In the genomic region with DNA sequence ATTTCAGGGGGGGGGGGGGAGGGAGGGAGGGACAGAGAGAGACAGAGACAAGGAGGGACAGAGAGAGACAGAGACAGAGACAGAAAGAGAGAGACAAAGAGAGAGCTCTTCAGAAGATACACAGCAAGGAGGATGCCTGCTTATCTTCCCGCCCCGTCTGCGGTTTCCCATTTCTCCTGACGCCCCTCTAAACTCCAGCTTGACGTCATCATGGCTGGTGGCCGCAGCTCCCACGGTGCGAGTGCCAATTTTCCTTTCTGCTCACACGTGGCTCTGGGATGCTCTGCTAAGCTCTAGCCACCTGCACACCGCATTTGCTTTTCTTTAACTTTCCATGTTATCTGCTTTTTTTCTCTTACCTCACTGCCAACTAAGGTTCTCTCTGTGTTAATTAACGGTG, we compare ENCODE assay signal across 10 mouse cellular contexts.
DNase-seq lines count a peak whose midpoint lies in the region; ATAC-seq and TF ChIP-seq lines count a peak whose summit lies in the region.
"Had no signal": no experiment of that assay in that cellular context is flagged by ENCODE, and none has a peak within 500 bp of the region (broad histone marks: within the 10 kb centered on the region; RNA-seq: fewer than 3 reads in every experiment).

No protein-coding gene starts in this region.

- no peak for TF ChIP-seq CTCF in G1E (IDR thresholded peaks at IDR 0.05; ENCODE audit: low read depth, low read length)
- TF ChIP-seq CTCF in layer of hippocampus, adult 2 months (conservative IDR thresholded peaks at IDR 0.05): no peak

- WGBS in hindbrain, embryonic 10.5 days: 58% methylated on average over 11 of the region's 11 CpGs
- 72% methylated on average over 11 of the region's 11 CpGs for WGBS in hindbrain, embryonic 11.5 days
- WGBS in intestine, embryonic 16.5 days: 36% methylated on average over 11 of the region's 11 CpGs

- no peak overlapping the region for H3K4me2 ChIP-seq in hindbrain, embryonic 11.5 days (replicated peaks; ENCODE audit: low read depth, low read length)
- H3K4me2 ChIP-seq in intestine, embryonic 16.5 days (ENCODE audit: low read depth, low read length): no peak overlapping the region

- ATAC-seq in hindbrain, embryonic 11.5 days (ENCODE audit: low FRiP score): no peak
- peak; percentile 69 for ATAC-seq in G1E (ENCODE audit: extremely low read depth, insufficient number of reproducible peaks, low FRiP score, poor library complexity, severe bottlenecking)
- ATAC-seq in granulocyte monocyte progenitor cell, adult 5-6 weeks (replicated peaks; ENCODE audit: poor library complexity, severe bottlenecking): peak; percentile 52
- ATAC-seq in intestine, embryonic 16.5 days: 0 out of 2 replicates have a peak, but pooled peaks have one; percentile 52

- H3K36me3 ChIP-seq in hindbrain, embryonic 10.5 days: no peaks in the 10 kb centered on the region
- H3K36me3 ChIP-seq in hindbrain, embryonic 11.5 days (ENCODE audit: control insufficient read depth, insufficient read depth, low read length): no peaks in the 10 kb centered on the region
- peaks cover 23% of the 10 kb centered on the region for H3K36me3 ChIP-seq in G1E (replicated peaks)
- no peaks in the 10 kb centered on the region for H3K36me3 ChIP-seq in intestine, embryonic 16.5 days (ENCODE audit: control insufficient read depth, insufficient read depth, low read length)

- peaks cover 43% of the 10 kb centered on the region for H3K4me1 ChIP-seq in hindbrain, embryonic 10.5 days (replicated peaks)
- 0 out of 2 replicates have a peak, but pooled peaks cover 2% of the 10 kb centered on the region for H3K4me1 ChIP-seq in hindbrain, embryonic 11.5 days (replicated peaks; ENCODE audit: control insufficient read depth, insufficient read depth, low read length)
- peaks cover 70% of the 10 kb centered on the region for H3K4me1 ChIP-seq in G1E (ENCODE audit: insufficient read depth, low read depth, low read length)
- 0 out of 2 replicates have a peak, but pooled peaks cover 8% of the 10 kb centered on the region for H3K4me1 ChIP-seq in intestine, embryonic 16.5 days (ENCODE audit: control insufficient read depth, insufficient read depth, low read length)

- H3K4me3 ChIP-seq in hindbrain, embryonic 10.5 days: no peak overlapping the region
- no peak overlapping the region for H3K4me3 ChIP-seq in hindbrain, embryonic 11.5 days (ENCODE audit: low read depth, low read length)
- H3K4me3 ChIP-seq in G1E (ENCODE audit: low read depth, low read length): peak overlapping the region; percentile 58; the same call in 1 of the 2 replicates
- no peak overlapping the region for H3K4me3 ChIP-seq in intestine, embryonic 16.5 days (ENCODE audit: low read length)
- no peak overlapping the region for H3K4me3 ChIP-seq in layer of hippocampus, adult 2 months

- H3K9ac ChIP-seq in hindbrain, embryonic 11.5 days (ENCODE audit: low read depth, low read length): no peak overlapping the region
- no peak overlapping the region; the same call in 1 of the 2 replicates for H3K9ac ChIP-seq in intestine, embryonic 16.5 days (ENCODE audit: low read depth, low read length)

- H3K27ac ChIP-seq in hindbrain, embryonic 10.5 days: 0 out of 2 replicates have a peak overlapping the region, but pooled peaks have one; percentile 60
- no peak overlapping the region for H3K27ac ChIP-seq in hindbrain, embryonic 11.5 days (ENCODE audit: low read depth, low read length)
- no peak overlapping the region for H3K27ac ChIP-seq in intestine, embryonic 16.5 days (ENCODE audit: low read length)
- H3K27ac ChIP-seq in layer of hippocampus, adult 2 months: no peak overlapping the region

- peaks cover 5% of the 10 kb centered on the region; the same call in 1 of the 2 replicates for H3K9me3 ChIP-seq in hindbrain, embryonic 10.5 days
- H3K9me3 ChIP-seq in hindbrain, embryonic 11.5 days (ENCODE audit: control insufficient read depth, low read length): no peaks in the 10 kb centered on the region
- H3K9me3 ChIP-seq in G1E (replicated peaks): peaks cover 11% of the 10 kb centered on the region
- H3K9me3 ChIP-seq in intestine, embryonic 16.5 days (ENCODE audit: control insufficient read depth, low read length): peaks cover 4% of the 10 kb centered on the region; the same call in 1 of the 2 replicates

- no peaks in the 10 kb centered on the region for H3K27me3 ChIP-seq in hindbrain, embryonic 10.5 days (ENCODE audit: insufficient read depth, poor library complexity, severe bottlenecking)
- no peaks in the 10 kb centered on the region for H3K27me3 ChIP-seq in hindbrain, embryonic 11.5 days (ENCODE audit: control insufficient read depth, insufficient read depth, low read length)
- no peaks in the 10 kb centered on the region for H3K27me3 ChIP-seq in G1E (ENCODE audit: insufficient read depth, low read length)
- no peaks in the 10 kb centered on the region for H3K27me3 ChIP-seq in intestine, embryonic 16.5 days (replicated peaks; ENCODE audit: control insufficient read depth, insufficient read depth, low read length)

- DNase-seq in hindbrain, embryonic 10.5 days (ENCODE audit: low spot score): no peak
- no peak for DNase-seq in hindbrain, embryonic 11.5 days (ENCODE audit: low spot score)
- peak; percentile 47 for DNase-seq in G1E (ENCODE audit: low spot score)
- DNase-seq in retina, postnatal 1 day: no peak
- DNase-seq in layer of hippocampus, adult 2 months (ENCODE audit: low spot score in 2 of 2): no peak
- DNase-seq in right cerebral cortex, adult 18-20 months: no peak
- DNase-seq: cerebellum, adult 18-20 months; midbrain, embryonic 14.5 days had no signal
